Mouse (Mus musculus): ENCODE results near the gene Gna12.

DNA sequence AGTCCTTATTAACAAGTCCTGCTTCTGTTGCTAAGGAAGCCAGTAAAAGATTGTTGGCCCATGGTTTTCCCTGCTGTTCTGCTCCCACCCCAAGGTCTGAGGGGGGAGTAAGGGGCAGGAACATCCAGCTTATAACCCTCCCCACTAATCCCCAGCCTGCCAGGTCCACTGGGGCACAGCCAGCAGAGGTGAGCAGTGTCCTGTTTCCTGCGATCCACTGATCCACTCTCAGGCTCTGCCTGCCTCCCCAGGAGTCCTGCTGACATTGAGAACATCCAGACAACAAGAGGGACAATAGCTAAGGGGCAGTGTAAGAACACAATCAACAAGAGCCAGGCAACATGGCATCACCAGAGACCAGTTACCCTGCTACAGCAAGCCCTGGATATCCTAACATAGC, 3.4 kb downstream of the Gna12 start:
- TF ChIP-seq CTCF (IDR thresholded peaks at IDR 0.05; ENCODE audit: control insufficient read depth, insufficient read depth, insufficient read length) (no peak), MYOG (IDR thresholded peaks at IDR 0.05; ENCODE audit: control insufficient read depth, extremely low read depth, insufficient read length) (no peak), MYOD1 (IDR thresholded peaks at IDR 0.05; ENCODE audit: control insufficient read depth, insufficient read length, low read depth) (no peak), CEBPB (IDR thresholded peaks at IDR 0.05; ENCODE audit: low read depth) (no peak)

All from C2C12 (cell line).